Mouse (Mus musculus) bone marrow macrophage, adult 2 months (primary cell): Measurements from ENCODE around the gene Reep3. TPM values are rescaled to one million over a fixed set of nuclear protein-coding genes. Genes with fewer than 3 reads are reported as not detected.

Experiments used
- H3K27ac ChIP-seq: 2 replicates; pipeline ENCODE4 v1.5.1; 2012; ENCODE audit warnings: low read depth, low read length; ENCODE audit not compliant: insufficient read depth
- H3K4me1 ChIP-seq: 2 replicates; pipeline ENCODE4 v1.6.1; 2012; ENCODE audit warnings: low read length; ENCODE audit not compliant: control insufficient read depth, insufficient read depth
- H3K4me3 ChIP-seq: 2 replicates; pipeline ENCODE4 v1.5.1; 2012; ENCODE audit warnings: mild to moderate bottlenecking, low read length, moderate library complexity; ENCODE audit not compliant: insufficient read depth
- CTCF ChIP-seq: IDR thresholded peaks from 2 replicates; pipeline ENCODE4 v1.5.1; 2012; ENCODE audit warnings: low read depth, mild to moderate bottlenecking, low read length, moderate library complexity
- POLR2A ChIP-seq: IDR thresholded peaks from 2 replicates; pipeline ENCODE4 v1.6.1; 2012; ENCODE audit warnings: mild to moderate bottlenecking, low read depth, low read length, borderline replicate concordance
- polyA plus RNA-seq: library from polyadenylated mRNA; stranded (reverse); fragments of >200 nt; gene quantifications from 2 replicates; pipeline ENCODE4 v1.2.4, GENCODE M21; 2012; ENCODE audit not compliant: missing spikeins, insufficient read depth, insufficient read length

Reep3 gene
- polyA plus RNA-seq, 1 experiment = 69.2 TPM

- H3K27ac ChIP-seq = peak overlapping the region; percentile 14; the same call in 1 of the 2 replicates
- TF ChIP-seq POLR2A (no peak), CTCF (no peak)
- no peak overlapping the region for H3K4me3 ChIP-seq
- H3K4me1 ChIP-seq = peaks cover 48% of the 10 kb centered on the region
Observed at GRCm38 (mm10) chr10:67111799-67112177, 15.0 kb upstream of the Reep3 start.

- Histone ChIP-seq H3K4me3 (no peak overlapping the region), H3K4me1 (peaks cover 48% of the 10 kb centered on the region), H3K27ac (peak overlapping the region; percentile 14; the same call in 1 of the 2 replicates)
- TF ChIP-seq CTCF (no peak), POLR2A (no peak)
Observed at GRCm38 (mm10) chr10:67111044-67111798, 14.5 kb upstream of the Reep3 start.

- no peak overlapping the region for H3K4me3 ChIP-seq
- no peak overlapping the region for H3K27ac ChIP-seq
- peaks cover 51% of the 10 kb centered on the region for H3K4me1 ChIP-seq
- TF ChIP-seq POLR2A (no peak), CTCF (no peak)
Observed at GRCm38 (mm10) chr10:67109635-67110034, 12.9 kb upstream of the Reep3 start.

GRCm38 (mm10) chr10:67108096-67108495 is 11.4 kb upstream of the Reep3 start:
- no peak overlapping the region for H3K27ac ChIP-seq
- no peak for TF ChIP-seq POLR2A
- no peak for TF ChIP-seq CTCF
- H3K4me1 ChIP-seq = peaks cover 51% of the 10 kb centered on the region
- no peak overlapping the region for H3K4me3 ChIP-seq

- Histone ChIP-seq H3K27ac (no peak overlapping the region), H3K4me1 (peaks cover 55% of the 10 kb centered on the region), H3K4me3 (no peak overlapping the region)
- TF ChIP-seq CTCF = no peak
- TF ChIP-seq POLR2A = no peak
Observed at GRCm38 (mm10) chr10:67107017-67107761, 10.4 kb upstream of the Reep3 start.

- no peak overlapping the region for H3K27ac ChIP-seq
- H3K4me3 ChIP-seq = no peak overlapping the region
- TF ChIP-seq POLR2A = no peak
- TF ChIP-seq CTCF = no peak
- peaks cover 55% of the 10 kb centered on the region for H3K4me1 ChIP-seq
Observed at GRCm38 (mm10) chr10:67106400-67106799, 9.7 kb upstream of the Reep3 start.

- TF ChIP-seq CTCF (no peak), POLR2A (no peak)
- Histone ChIP-seq H3K27ac (no peak overlapping the region), H3K4me1 (peaks cover 57% of the 10 kb centered on the region), H3K4me3 (no peak overlapping the region)
Observed at GRCm38 (mm10) chr10:67105331-67106217, 8.8 kb upstream of the Reep3 start.

- no peak overlapping the region for H3K4me3 ChIP-seq
- H3K27ac ChIP-seq = no peak overlapping the region
- TF ChIP-seq POLR2A (no peak), CTCF (no peak)
- H3K4me1 ChIP-seq = peaks cover 62% of the 10 kb centered on the region
Observed at GRCm38 (mm10) chr10:67104543-67104942, 7.8 kb upstream of the Reep3 start.

GRCm38 (mm10) chr10:67100831-67101251 is 4.1 kb upstream of the Reep3 start:
- Histone ChIP-seq H3K4me3 (no peak overlapping the region), H3K4me1 (peaks cover 64% of the 10 kb centered on the region), H3K27ac (no peak overlapping the region)
- TF ChIP-seq CTCF = no peak
- TF ChIP-seq POLR2A = no peak
